Mouse (Mus musculus): ENCODE measurements around the gene Farp1. TPM values are rescaled to one million over a fixed set of nuclear protein-coding genes. Genes with fewer than 3 reads are reported as not detected.
"Not testable (repeated sequence)": the region's sequence is repeated elsewhere in the genome, so short reads cannot be mapped to it uniquely, and the experiment has no call there.

The Farp1 gene
- total RNA-seq, 4 experiments from 2014 or later: 3.7 to 6.8 (median 4.1) TPM

GRCm38 (mm10) chr14:121180611-121181010 is 145.6 kb downstream of the Farp1 start:
- no peak for DNase-seq (ENCODE audit: low spot score in 2 of 2)

GRCm38 (mm10) chr14:121181798-121182197 is 146.8 kb downstream of the Farp1 start:
- DNase-seq (ENCODE audit: low spot score in 2 of 2): no peak

DNA sequence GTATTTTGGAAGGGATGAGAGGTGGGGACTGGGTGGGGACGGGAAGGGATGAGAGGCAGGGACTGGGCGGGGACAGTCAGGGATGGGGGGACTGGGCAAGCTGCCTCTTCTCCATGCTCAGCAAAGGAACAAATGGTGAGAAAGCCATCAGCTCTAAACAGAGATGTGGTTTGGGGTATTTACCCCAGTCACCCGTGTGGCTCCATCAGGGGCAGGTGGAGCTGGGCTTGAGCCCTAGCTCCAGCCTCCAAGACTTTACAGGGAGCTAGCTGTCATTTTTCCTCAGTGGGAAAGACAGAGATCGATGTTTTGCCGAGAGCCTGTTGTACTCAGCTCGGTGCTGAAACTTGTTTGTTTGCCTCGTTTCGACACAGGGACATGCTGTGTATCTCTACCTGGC is 148.0 kb downstream of the Farp1 start:
- DNase-seq (ENCODE audit: low spot score in 2 of 2): no peak

DNA sequence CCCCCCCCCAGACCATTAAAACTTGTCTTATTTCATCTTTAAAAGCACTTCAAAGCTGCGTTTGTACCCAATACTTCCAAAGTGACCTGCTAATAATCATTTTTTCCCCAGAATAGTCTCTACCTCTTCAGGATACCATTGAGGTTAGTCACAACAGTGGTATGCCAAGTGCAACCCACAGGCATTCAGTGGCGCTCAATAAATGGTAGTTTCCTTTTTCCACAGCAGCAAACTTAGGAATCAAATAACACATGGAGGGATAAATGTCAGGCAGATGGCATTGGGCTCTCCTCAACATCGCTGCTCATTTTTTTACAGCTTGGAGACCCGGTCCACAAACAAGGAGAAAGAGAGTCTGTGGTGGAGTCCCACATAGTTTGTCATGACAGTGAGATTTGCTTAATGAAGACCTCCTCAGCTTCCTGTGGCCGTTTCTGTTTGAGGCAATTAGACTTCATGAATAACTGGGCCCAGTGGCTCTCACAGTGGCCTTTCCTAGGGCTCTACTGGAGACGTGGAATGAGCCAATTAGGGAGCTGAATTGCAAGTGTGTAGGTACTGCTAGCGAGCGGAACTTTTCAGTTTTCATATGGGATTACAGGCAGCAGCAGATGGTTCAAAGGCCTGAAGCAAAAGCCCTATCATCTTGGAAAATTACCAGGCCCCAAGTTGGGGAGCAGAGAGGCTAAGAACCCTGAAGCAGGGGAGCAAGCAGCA is 148.6 kb downstream of the Farp1 start:
- no peak for DNase-seq (ENCODE audit: low spot score in 2 of 2)

- no peak for DNase-seq (ENCODE audit: low spot score in 2 of 2)
These were observed 149.4 kb downstream of the Farp1 start for GRCm38 (mm10) chr14:121184351-121184750.

DNA sequence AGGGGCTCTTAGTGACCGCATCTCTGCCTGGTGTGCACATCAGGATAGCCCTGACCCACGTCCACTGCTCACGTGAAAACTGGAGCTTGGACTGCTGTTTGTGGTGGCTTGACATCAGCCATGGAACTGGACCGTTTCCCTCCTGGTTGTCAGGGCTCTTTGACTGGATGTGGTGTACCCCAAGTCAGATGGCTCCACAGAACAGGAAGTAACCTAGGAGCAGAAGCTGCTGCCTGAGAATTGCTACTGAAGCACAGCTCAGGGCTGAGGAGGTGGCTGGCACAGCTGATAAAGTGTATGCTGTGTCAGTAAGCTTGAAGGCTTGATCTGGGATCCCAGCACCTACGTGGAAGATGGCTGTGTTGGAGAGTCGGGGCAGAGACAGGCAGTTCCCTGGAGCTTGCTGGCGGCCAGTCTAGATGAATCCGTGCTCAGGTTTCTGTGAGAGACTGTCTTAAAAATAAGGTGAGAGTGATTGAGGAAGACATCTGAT is 151.4 kb downstream of the Farp1 start:
- no peak for DNase-seq (ENCODE audit: low spot score in 2 of 2)

DNA sequence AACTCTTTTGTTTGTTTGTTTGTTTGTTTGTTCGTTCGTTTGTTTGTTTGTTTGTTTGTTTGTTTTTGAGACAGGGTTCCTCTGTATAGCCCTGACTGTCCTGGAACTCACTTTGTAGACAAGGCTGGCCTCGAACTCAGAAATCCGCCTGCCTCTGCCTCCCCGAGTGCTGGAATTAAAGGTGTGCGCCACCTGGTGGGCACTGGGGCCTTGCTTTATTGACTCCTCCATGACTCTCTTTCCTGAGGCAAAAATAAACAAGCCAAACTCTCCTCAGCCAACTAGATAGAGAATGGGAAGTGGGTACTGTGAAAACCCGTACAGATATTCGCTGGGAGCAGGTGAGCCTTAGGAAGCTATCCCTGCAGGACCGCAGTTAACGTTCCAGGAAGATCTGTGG is 154.8 kb downstream of the Farp1 start:
- not testable (repeated sequence) for DNase-seq (ENCODE audit: low spot score in 2 of 2)

GRCm38 (mm10) chr14:121190386-121190785 is 155.4 kb downstream of the Farp1 start:
- DNase-seq (ENCODE audit: low spot score in 2 of 2): no peak

DNA sequence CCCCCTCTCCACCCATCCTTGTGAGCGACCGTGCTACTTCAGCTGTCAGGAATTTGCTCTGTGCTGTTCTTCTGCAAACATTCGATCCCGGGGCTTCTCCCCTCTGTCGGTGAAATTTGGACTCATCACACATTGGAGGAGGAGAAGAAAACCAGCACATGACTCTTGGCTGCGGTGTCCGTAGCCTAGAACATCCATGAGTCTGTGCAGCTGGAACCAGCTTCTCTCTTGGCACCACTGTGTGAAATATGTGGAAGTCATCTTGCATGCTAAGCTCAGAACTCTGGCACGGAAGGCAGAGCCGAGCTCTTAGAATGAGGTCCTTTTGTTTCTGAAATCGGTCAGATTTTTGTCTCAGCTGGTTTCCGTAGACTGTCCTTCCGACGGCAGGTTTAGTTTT is 156.7 kb downstream of the Farp1 start:
- peak in 1 of 2 experiments; percentile 20 for DNase-seq (ENCODE audit: low spot score in 2 of 2)

DNA sequence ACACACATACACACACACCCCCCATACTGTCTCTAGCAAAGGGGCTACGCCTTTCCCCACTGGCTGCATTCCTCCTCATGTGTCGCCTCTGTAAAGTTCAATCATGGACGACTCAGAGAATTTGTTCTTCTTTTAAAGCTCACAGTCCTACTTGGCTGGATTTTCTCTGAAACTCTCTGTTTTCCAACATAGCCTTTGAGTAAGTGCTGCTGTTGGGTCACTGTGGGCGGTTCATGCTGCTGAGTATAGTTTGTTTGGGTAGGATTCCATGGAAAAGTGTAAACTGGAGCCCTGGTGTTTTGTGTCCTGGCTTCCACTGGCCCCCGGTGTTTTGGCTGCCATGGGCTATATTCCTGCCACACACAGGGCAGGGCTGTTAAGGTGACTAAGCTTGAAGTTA is 157.4 kb downstream of the Farp1 start:
- DNase-seq (ENCODE audit: low spot score in 2 of 2): no peak

DNA sequence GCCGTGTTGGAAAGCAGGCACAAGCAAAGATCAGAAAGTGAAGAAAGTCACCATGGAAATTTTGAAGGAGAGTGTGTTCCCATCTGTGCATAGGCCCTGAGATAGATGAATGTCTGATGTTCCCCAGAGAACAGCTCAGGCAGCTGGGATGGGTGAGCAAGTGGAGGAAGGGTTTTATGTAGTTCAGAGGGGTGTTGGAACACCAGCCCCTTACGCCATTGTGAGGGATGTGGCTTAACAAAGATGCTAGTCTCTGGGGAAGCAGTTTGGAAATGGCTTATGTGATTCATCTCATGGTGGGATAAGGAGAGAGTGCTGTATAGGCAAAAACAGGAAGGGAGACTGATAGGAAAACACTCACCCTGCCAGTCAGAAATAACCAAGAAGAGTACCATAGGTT is 159.0 kb downstream of the Farp1 start:
- no peak for DNase-seq (ENCODE audit: low spot score in 2 of 2)

- DNase-seq (ENCODE audit: low spot score in 2 of 2): peak; percentile 42 to 53
These were observed 164.0 kb downstream of the Farp1 start for GRCm38 (mm10) chr14:121198915-121199572.

- DNase-seq (ENCODE audit: low spot score in 2 of 2): no peak
These were observed 164.8 kb downstream of the Farp1 start for GRCm38 (mm10) chr14:121199789-121200188.

DNA sequence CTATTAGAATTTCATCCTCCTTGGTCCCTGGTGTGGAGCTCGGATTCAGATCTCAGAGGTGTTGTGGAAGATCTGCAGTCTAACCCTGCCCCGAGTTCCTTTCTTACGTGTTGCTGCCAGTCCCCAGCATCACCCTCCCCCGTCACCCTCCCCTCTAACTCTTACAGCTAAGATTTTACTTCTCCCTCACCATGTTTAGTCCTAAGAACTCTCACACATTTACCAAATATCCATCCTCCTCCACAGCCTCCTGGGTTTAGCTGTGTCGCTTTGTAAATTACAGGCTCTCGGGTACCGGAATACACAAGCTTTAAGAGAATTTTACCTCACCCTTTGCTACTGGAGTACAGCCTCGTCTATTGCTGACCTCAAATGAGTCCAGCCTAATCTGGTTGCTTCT is 165.4 kb downstream of the Farp1 start:
- no peak for DNase-seq (ENCODE audit: low spot score in 2 of 2)

DNA sequence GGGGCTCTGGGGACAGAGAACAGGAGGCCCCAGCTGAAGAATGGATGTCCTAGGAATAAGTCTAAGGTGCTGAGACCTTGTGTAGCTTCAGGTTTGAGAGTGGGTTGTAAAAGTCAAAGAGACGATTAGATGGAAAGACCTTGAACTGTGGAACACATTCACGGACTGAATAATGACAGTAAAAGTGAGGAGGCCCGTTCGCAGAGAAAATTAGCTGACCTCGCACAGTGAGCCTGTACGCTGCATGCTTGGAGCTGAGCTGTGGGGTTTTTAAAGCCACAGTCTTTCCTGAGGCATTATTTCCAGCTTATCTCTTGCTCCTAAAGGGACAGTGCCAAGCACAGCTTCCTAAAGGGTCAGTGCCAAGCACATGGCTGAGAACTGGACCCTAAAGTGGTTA is 166.2 kb downstream of the Farp1 start:
- no peak for DNase-seq (ENCODE audit: low spot score in 2 of 2)

DNA sequence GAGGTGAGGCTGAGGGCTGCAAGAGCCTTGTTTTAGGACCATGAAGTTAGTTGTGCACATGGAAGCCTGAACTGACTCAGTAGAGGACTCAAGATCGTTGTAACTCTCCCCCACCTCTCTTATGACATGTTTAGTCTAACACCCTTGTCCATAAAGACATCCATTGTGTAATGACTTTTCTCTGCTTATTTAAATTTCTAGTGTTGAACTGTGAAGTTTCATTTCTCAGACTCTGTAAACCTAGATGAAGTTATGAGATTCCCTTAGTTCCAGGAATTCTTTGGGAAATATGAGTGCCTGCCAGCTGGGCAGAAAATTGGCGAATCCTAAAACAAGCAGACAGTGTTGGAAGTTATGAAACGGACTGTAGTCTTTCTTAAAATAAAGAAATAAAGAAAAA is 170.5 kb downstream of the Farp1 start:
- DNase-seq (ENCODE audit: low spot score in 2 of 2): no peak

- DNase-seq (ENCODE audit: low spot score in 2 of 2): no peak
These were observed 172.6 kb downstream of the Farp1 start for GRCm38 (mm10) chr14:121207441-121208158.

GRCm38 (mm10) chr14:121208159-121208515 is 173.1 kb downstream of the Farp1 start:
- DNase-seq (ENCODE audit: low spot score in 2 of 2): no peak

DNA sequence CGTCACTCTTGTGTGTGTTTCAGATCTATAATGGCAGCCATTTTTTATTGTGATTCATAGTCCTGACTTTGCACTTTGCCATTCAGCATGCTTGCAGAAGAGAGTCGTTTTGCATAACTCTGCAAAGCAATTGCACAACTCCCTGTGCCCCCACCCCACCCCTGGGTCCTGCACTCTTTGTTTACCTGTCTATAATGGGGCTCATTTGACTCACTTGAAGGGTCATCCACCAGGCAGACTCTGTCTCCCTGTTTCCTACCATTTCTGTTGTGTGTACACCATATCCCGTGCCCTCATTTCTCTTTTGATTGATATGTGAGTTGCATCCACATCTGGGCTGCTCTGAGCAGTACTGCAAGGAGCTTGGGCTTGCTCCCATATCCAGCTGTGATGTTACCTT is 175.3 kb downstream of the Farp1 start:
- DNase-seq (ENCODE audit: low spot score in 2 of 2): no peak

DNA sequence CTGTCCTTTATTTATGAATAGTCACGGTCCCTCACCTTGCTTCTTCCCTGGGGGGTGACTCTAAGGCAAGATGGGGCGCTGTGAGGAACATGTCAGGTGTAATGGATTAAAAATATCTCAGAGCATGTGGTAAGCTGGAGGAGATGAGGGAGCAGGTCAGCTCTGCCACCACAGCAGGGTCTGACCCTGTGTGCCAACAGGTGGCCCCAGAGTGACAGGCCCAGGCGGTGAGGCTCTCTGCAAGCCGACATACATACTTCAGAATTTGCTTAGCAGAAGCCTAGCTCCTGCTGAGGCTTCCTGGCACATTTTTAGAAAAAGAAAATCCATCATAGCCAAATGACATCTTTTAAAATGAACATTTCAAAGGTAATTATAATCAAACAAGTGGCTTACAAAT is 178.7 kb downstream of the Farp1 start:
- no peak for DNase-seq (ENCODE audit: low spot score in 2 of 2)

DNA sequence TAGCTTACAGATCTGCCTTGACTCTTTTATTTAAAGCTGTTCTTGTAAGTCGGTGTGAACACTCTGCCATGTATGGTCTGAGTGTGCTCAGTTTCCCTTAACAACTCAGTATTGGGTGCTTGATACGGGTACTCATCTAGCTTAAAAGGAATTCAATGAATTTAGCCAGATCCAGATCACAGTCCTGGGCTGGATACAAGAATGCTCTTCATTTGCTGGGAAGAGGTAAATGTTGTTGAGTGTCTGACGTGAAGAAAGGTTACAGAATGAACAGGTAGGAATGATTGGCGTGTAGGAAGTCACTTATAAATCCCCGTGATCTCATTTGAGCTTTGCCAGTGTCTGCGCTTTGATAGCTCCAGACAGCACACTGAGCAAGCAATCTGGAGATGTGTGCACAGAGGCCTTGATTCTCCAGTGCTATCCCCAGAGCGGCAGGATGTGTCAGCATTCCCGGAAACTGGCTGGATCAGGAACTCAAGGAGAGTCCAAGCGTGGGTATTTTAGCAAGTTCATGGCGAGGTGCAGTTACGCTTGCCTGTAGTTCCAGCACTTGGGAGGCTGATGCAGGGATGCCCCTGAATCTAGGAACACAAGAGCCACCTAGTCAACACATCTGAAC is 179.7 kb downstream of the Farp1 start:
- no peak for DNase-seq (ENCODE audit: low spot score in 2 of 2)

DNA sequence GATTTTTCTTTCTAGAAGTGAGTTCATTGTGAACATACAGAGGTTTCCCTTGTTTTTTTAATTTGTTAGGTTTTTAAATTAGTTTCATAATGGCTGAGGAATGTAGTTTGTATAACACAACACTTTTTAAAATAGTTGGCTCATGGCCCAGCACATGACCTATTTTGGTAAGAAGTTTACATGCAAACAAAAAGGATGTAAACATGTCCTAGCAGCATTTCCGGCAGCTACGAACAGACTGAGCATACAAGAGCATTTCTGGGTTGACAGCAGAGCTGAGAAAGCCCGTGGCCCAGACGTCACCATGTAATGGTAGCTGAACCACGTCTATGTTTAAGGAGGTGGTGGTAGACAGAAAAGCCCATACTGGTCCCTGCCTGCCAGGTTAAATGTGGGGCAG is 180.8 kb downstream of the Farp1 start:
- DNase-seq (ENCODE audit: low spot score in 2 of 2): no peak

Data from gastrocnemius, adult 8-10 months (tissue).